Mouse (Mus musculus) hindbrain, postnatal 0 days (tissue): ENCODE results near the gene Fam124b. TPM values are rescaled to one million over a fixed set of nuclear protein-coding genes. Genes with fewer than 3 reads are reported as not detected.
A peak's percentile ranks its signal among the peaks of the same experiment; 100 is the strongest.

Source experiments
- ATAC-seq: fragments of 200-750 bp; cut with Nextera tagmentation; 2 replicates; pipeline ENCODE4 v1.8.0; 2017; ENCODE audit warnings: mild to moderate bottlenecking, moderate TSS enrichment, moderate library complexity
- DNase-seq: peaks from one replicate; pipeline ENCODE4 v3.0.0-alpha.2; 2015; ENCODE audit warnings: low spot score
- H3K27ac ChIP-seq: fragments of 300-500 bp; sonication (generic); 2 replicates; pipeline ENCODE4 v1.5.1; 2014; ENCODE audit warnings: mild to moderate bottlenecking
- H3K27me3 ChIP-seq: fragments of 300-500 bp; sonication (generic); 2 replicates; pipeline ENCODE4 v1.6.1; 2014; ENCODE audit warnings: low read length, mixed read lengths; ENCODE audit not compliant: insufficient read depth
- H3K36me3 ChIP-seq: fragments of 300-500 bp; sonication (generic); 2 replicates; pipeline ENCODE4 v1.6.1; 2014; ENCODE audit warnings: low read length, mixed read lengths; ENCODE audit not compliant: insufficient read depth
- H3K4me1 ChIP-seq: fragments of 300-500 bp; sonication (generic); 2 replicates; pipeline ENCODE4 v1.6.1; 2014; ENCODE audit warnings: antibody characterized with exemption, low read length, mixed read lengths; ENCODE audit not compliant: insufficient read depth
- H3K4me2 ChIP-seq: fragments of 300-500 bp; sonication (generic); 2 replicates; pipeline ENCODE4 v1.6.1; 2014; ENCODE audit warnings: low read depth, mild to moderate bottlenecking, low read length, moderate library complexity, mixed read lengths
- H3K4me3 ChIP-seq: fragments of 300-500 bp; sonication (generic); 2 replicates; pipeline ENCODE4 v1.5.1; 2014; ENCODE audit warnings: low read length
- H3K9ac ChIP-seq: fragments of 300-500 bp; sonication (generic); replicated peaks from 2 replicates; pipeline ENCODE4 v1.6.1; 2014; ENCODE audit warnings: mild to moderate bottlenecking, low read length, moderate library complexity, mixed read lengths
- H3K9me3 ChIP-seq: fragments of 300-500 bp; sonication (generic); 2 replicates; pipeline ENCODE4 v1.6.1; 2016; ENCODE audit warnings: low read length, mixed read lengths
- CTCF ChIP-seq: IDR thresholded peaks from 2 replicates; pipeline ENCODE4 v1.5.1; 2016; ENCODE audit warnings: antibody characterized with exemption, control low read depth, low read depth
- WGBS: fragments of 180-500 bp; shearing (Covaris S2); extraction: QIAGEN DNeasy Blood & Tissue Kit; methylation state at CpG from one replicate; pipeline ENCODE4 v1.1.7; 2014; 5-methylcytosine and 5-hydroxymethylcytosine counted together
- polyA plus RNA-seq: library from polyadenylated mRNA; unstranded; fragments of >200 nt; fragmentation: Nextera tagmentation; extraction: Ambion mirVana; gene quantifications from 2 replicates; pipeline ENCODE4 v1.2.1, GENCODE M21; 2015
- total RNA-seq: library from RNA; depleted of rRNA; stranded (reverse); fragments of >200 nt; gene quantifications from 2 replicates; pipeline ENCODE4 v1.2.3, GENCODE M21; 2014

Fam124b gene
- total and polyA plus RNA-seq, 2 experiments from 2014 or later: 0.33 to 0.84 TPM

- H3K9ac ChIP-seq: no peak overlapping the region
- WGBS: 43% methylated on average over 4 of the region's 4 CpGs
- no peaks in the 10 kb centered on the region for H3K9me3 ChIP-seq
- no peak for ATAC-seq
- H3K27ac ChIP-seq: no peak overlapping the region; the same call in 1 of the 2 replicates
- no peak overlapping the region for H3K4me2 ChIP-seq
- peaks cover 9% of the 10 kb centered on the region; the same call in 1 of the 2 replicates for H3K4me1 ChIP-seq
- no peaks in the 10 kb centered on the region for H3K36me3 ChIP-seq
- H3K4me3 ChIP-seq: no peak overlapping the region
- no peaks in the 10 kb centered on the region for H3K27me3 ChIP-seq
- no peak for TF ChIP-seq CTCF
- DNase-seq: peak; percentile 37
Observed at GRCm38 (mm10) chr1:80221151-80221550, 2.9 kb upstream of the Fam124b start.

GRCm38 (mm10) chr1:80213826-80214225 lies 4.4 kb downstream of the Fam124b start:
- no peak for TF ChIP-seq CTCF
- no peak for DNase-seq
- Histone ChIP-seq H3K27me3 (no peaks in the 10 kb centered on the region), H3K9ac (no peak overlapping the region), H3K27ac (no peak overlapping the region), H3K4me3 (no peak overlapping the region), H3K36me3 (no peaks in the 10 kb centered on the region), H3K9me3 (no peaks in the 10 kb centered on the region), H3K4me1 (no peaks in the 10 kb centered on the region), H3K4me2 (no peak overlapping the region)
- ATAC-seq: no peak
- 74% methylated on average over 9 of the region's 9 CpGs for WGBS

GRCm38 (mm10) chr1:80213146-80213545 lies 5.1 kb downstream of the Fam124b start:
- Histone ChIP-seq H3K9ac (no peak overlapping the region), H3K27me3 (no peaks in the 10 kb centered on the region), H3K27ac (no peak overlapping the region), H3K4me1 (no peaks in the 10 kb centered on the region), H3K4me2 (0 out of 2 replicates have a peak overlapping the region, but pooled peaks have one; percentile 13), H3K4me3 (no peak overlapping the region; the same call in 1 of the 2 replicates), H3K36me3 (no peaks in the 10 kb centered on the region), H3K9me3 (no peaks in the 10 kb centered on the region)
- no peak for TF ChIP-seq CTCF
- 85% methylated on average over 10 of the region's 10 CpGs for WGBS
- ATAC-seq (no peak), DNase-seq (no peak)

GRCm38 (mm10) chr1:80202314-80202713 lies 16.0 kb downstream of the Fam124b start:
- ATAC-seq (no peak), DNase-seq (no peak)
- TF ChIP-seq CTCF: no peak
- no peaks in the 10 kb centered on the region for H3K27me3 ChIP-seq
- H3K27ac ChIP-seq: no peak overlapping the region
- no peak overlapping the region for H3K4me3 ChIP-seq
- H3K36me3 ChIP-seq: no peaks in the 10 kb centered on the region
- WGBS: 96% methylated on average over 3 of the region's 3 CpGs
- no peaks in the 10 kb centered on the region for H3K9me3 ChIP-seq
- H3K4me2 ChIP-seq: no peak overlapping the region
- H3K9ac ChIP-seq: no peak overlapping the region
- no peaks in the 10 kb centered on the region for H3K4me1 ChIP-seq

- Histone ChIP-seq H3K27me3 (no peaks in the 10 kb centered on the region), H3K9me3 (no peaks in the 10 kb centered on the region), H3K36me3 (no peaks in the 10 kb centered on the region), H3K4me2 (no peak overlapping the region), H3K4me3 (no peak overlapping the region), H3K9ac (no peak overlapping the region), H3K27ac (no peak overlapping the region), H3K4me1 (no peaks in the 10 kb centered on the region)
- DNase-seq (no peak), ATAC-seq (no peak)
- WGBS: 84% methylated on average over 8 of the region's 8 CpGs
- TF ChIP-seq CTCF: no peak
Observed at GRCm38 (mm10) chr1:80192837-80193236, 25.4 kb downstream of the Fam124b start.

GRCm38 (mm10) chr1:80181414-80181805 lies 36.9 kb downstream of the Fam124b start:
- H3K36me3 ChIP-seq: no peaks in the 10 kb centered on the region
- no peaks in the 10 kb centered on the region for H3K9me3 ChIP-seq
- H3K4me3 ChIP-seq: no peak overlapping the region
- DNase-seq (no peak), ATAC-seq (no peak; the same call in 1 of the 2 replicates)
- H3K4me1 ChIP-seq: no peaks in the 10 kb centered on the region
- no peak overlapping the region for H3K27ac ChIP-seq
- 51% methylated on average over 3 of the region's 3 CpGs for WGBS
- H3K4me2 ChIP-seq: no peak overlapping the region
- H3K9ac ChIP-seq: no peak overlapping the region
- no peak for TF ChIP-seq CTCF
- H3K27me3 ChIP-seq: no peaks in the 10 kb centered on the region

- 38% methylated on average over 13 of the region's 13 CpGs for WGBS
- H3K9ac ChIP-seq: no peak overlapping the region
- peak overlapping the region; percentile 30 for H3K4me2 ChIP-seq
- H3K27me3 ChIP-seq: no peaks in the 10 kb centered on the region
- no peaks in the 10 kb centered on the region for H3K36me3 ChIP-seq
- H3K27ac ChIP-seq: no peak overlapping the region
- ATAC-seq (peak; percentile 67; the same call in 1 of the 2 replicates), DNase-seq (peak; percentile 89)
- H3K4me3 ChIP-seq: no peak overlapping the region
- peak; percentile 92 for TF ChIP-seq CTCF
- H3K4me1 ChIP-seq: no peaks in the 10 kb centered on the region
- no peaks in the 10 kb centered on the region for H3K9me3 ChIP-seq
Observed at GRCm38 (mm10) chr1:80180767-80181413, 37.4 kb downstream of the Fam124b start.
